Mouse (Mus musculus): ENCODE data around the gene Galm. TPM values are rescaled to one million over a fixed set of nuclear protein-coding genes. Genes with fewer than 3 reads are reported as not detected.
A peak's percentile ranks its signal among the peaks of the same experiment; 100 is the strongest.

Galm gene
- polyA plus RNA-seq, 1 experiment from 2014 or later: 38.4 TPM

DNA sequence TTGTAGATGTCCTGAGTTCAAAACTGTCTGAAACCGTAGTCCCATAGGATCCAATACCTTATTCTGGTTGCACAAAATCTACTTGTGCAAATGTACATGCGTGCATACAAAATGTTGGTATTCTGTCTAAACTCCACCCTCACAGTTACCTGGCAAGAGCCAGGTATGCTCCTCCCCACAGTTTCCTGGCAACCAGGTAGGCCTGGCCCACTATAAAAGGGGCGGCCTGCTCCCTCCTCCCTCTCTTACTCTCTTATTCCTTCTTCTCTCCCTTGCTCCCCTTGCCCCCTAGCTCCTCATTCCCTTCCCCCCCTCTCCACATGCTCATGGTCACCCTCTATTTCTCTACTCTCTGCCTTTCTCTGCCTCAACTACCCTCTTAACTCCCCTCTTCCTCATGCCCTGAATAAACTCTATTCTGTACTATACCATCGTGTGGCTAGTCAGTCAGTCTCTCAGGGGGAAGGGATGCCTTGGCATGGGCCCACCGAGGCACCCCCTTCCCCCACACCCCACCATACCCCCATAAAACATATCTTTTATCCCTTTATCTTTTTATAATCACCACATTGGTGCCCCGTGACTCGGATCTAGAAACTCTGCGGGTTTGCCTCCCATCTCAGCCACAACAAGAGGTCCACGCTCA, 31.9 kb upstream of the Galm start:
- no peaks in the 10 kb centered on the region for H3K27me3 ChIP-seq (replicated peaks; ENCODE audit: control insufficient read depth, insufficient read depth, low read length)
- WGBS: 77% methylated on average over 9 of the region's 9 CpGs
- ATAC-seq (replicated peaks; ENCODE audit: low FRiP score, low TSS enrichment, low read depth) (peak; percentile 37; the same call in 1 of the 2 replicates), DNase-seq (ENCODE audit: low spot score) (no peak)
- no peaks in the 10 kb centered on the region for H3K9me3 ChIP-seq (ENCODE audit: control insufficient read depth, low read length)
- H3K4me3 ChIP-seq (ENCODE audit: low read depth, low read length): 0 out of 2 replicates have a peak overlapping the region, but pooled peaks have one; percentile 8
- no peak overlapping the region for H3K27ac ChIP-seq (ENCODE audit: low read depth)
- no peak overlapping the region for H3K9ac ChIP-seq (ENCODE audit: low read length)
- peak overlapping the region; percentile 47 for H3K4me2 ChIP-seq (ENCODE audit: low read length)
- H3K4me1 ChIP-seq (replicated peaks; ENCODE audit: control insufficient read depth, insufficient read depth, low read length): peaks cover 7% of the 10 kb centered on the region
- no peaks in the 10 kb centered on the region for H3K36me3 ChIP-seq (ENCODE audit: control insufficient read depth, insufficient read depth, low read length)

DNA sequence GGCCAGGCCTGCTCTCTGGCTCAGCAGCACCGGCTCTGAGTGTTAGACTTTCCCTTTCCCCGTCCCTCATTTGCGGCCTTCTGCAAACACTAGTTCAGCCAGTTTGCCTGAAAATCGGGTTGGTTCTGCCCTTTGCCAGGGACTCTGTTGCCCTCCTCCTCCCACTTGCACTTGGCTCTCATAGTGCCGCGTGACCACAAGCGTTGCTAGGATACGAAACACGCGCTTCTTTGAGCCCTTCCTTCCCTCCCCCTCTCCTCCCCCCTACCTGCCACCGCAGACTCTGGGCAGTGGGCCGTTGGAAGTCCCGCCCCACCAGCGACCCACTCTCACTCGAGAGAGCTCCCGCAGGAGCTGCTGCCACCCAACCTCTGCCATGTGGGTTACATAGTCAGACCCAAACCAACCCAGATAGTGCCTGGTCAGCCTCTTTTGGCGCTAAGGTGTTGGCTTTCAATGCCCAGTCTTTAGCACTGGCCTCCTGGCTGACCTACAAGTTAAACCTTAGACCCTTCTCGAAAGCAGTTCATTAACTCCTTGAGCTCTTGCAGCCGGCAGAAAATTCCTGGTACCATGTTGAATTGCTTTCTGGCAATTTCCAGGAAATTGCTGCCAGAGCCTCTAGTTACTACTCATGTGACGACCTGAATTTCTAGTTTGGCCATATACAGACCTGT, 31.1 kb upstream of the Galm start:
- Histone ChIP-seq H3K4me3 (ENCODE audit: low read depth, low read length) (0 out of 2 replicates have a peak overlapping the region, but pooled peaks have one; percentile 8), H3K4me2 (ENCODE audit: low read length) (peak overlapping the region; percentile 47), H3K9me3 (ENCODE audit: control insufficient read depth, low read length) (no peaks in the 10 kb centered on the region), H3K27me3 (replicated peaks; ENCODE audit: control insufficient read depth, insufficient read depth, low read length) (no peaks in the 10 kb centered on the region), H3K27ac (ENCODE audit: low read depth) (no peak overlapping the region), H3K9ac (ENCODE audit: low read length) (0 out of 2 replicates have a peak overlapping the region, but pooled peaks have one; percentile 8), H3K36me3 (ENCODE audit: control insufficient read depth, insufficient read depth, low read length) (no peaks in the 10 kb centered on the region), H3K4me1 (replicated peaks; ENCODE audit: control insufficient read depth, insufficient read depth, low read length) (peaks cover 7% of the 10 kb centered on the region)
- DNase-seq (ENCODE audit: low spot score) (peak; percentile 71), ATAC-seq (replicated peaks; ENCODE audit: low FRiP score, low TSS enrichment, low read depth) (peak; percentile 59; the same call in 1 of the 2 replicates)
- 11% methylated on average over 20 of the region's 20 CpGs for WGBS

GRCm38 (mm10) chr17:80096720-80097114, 30.6 kb upstream of the Galm start:
- H3K4me3 ChIP-seq (ENCODE audit: low read depth, low read length): no peak overlapping the region
- H3K27me3 ChIP-seq (replicated peaks; ENCODE audit: control insufficient read depth, insufficient read depth, low read length): no peaks in the 10 kb centered on the region
- DNase-seq (ENCODE audit: low spot score) (no peak), ATAC-seq (replicated peaks; ENCODE audit: low FRiP score, low TSS enrichment, low read depth) (no peak)
- no peak overlapping the region for H3K27ac ChIP-seq (ENCODE audit: low read depth)
- H3K36me3 ChIP-seq (ENCODE audit: control insufficient read depth, insufficient read depth, low read length): no peaks in the 10 kb centered on the region
- H3K4me1 ChIP-seq (replicated peaks; ENCODE audit: control insufficient read depth, insufficient read depth, low read length): peaks cover 7% of the 10 kb centered on the region
- WGBS: 86% methylated on average over 8 of the region's 8 CpGs
- no peak overlapping the region for H3K9ac ChIP-seq (ENCODE audit: low read length)
- no peak overlapping the region for H3K4me2 ChIP-seq (ENCODE audit: low read length)
- H3K9me3 ChIP-seq (ENCODE audit: control insufficient read depth, low read length): no peaks in the 10 kb centered on the region

DNA sequence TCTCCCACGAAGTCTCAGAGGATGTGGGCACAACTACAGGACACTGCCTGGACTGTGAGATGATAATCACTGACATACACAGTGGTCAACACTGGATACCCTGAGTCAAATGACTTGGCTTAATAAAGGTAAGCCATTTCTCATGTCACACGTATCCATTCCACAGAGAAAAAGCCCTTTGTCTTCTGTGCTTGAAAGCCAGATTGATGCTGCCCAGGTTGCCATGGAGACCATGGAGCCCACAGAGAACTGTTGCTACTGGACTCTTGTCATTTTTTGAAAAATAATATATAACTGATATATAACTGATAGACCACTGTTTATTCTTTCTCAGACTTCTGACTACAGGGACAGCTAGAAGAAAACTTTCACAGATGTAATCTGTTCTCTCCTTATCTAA, 30.1 kb upstream of the Galm start:
- ATAC-seq (replicated peaks; ENCODE audit: low FRiP score, low TSS enrichment, low read depth): no peak
- no peak overlapping the region for H3K4me3 ChIP-seq (ENCODE audit: low read depth, low read length)
- H3K9me3 ChIP-seq (ENCODE audit: control insufficient read depth, low read length): no peaks in the 10 kb centered on the region
- H3K9ac ChIP-seq (ENCODE audit: low read length): no peak overlapping the region
- H3K27me3 ChIP-seq (replicated peaks; ENCODE audit: control insufficient read depth, insufficient read depth, low read length): no peaks in the 10 kb centered on the region
- peaks cover 7% of the 10 kb centered on the region for H3K4me1 ChIP-seq (replicated peaks; ENCODE audit: control insufficient read depth, insufficient read depth, low read length)
- 52% methylated on average over 2 of the region's 2 CpGs for WGBS
- H3K4me2 ChIP-seq (ENCODE audit: low read length): no peak overlapping the region
- DNase-seq (ENCODE audit: low spot score): no peak
- no peak overlapping the region for H3K27ac ChIP-seq (ENCODE audit: low read depth)
- no peaks in the 10 kb centered on the region for H3K36me3 ChIP-seq (ENCODE audit: control insufficient read depth, insufficient read depth, low read length)

GRCm38 (mm10) chr17:80099823-80100222, 27.4 kb upstream of the Galm start:
- Histone ChIP-seq H3K4me2 (ENCODE audit: low read length) (no peak overlapping the region), H3K27me3 (replicated peaks; ENCODE audit: control insufficient read depth, insufficient read depth, low read length) (no peaks in the 10 kb centered on the region), H3K27ac (ENCODE audit: low read depth) (no peak overlapping the region), H3K9ac (ENCODE audit: low read length) (no peak overlapping the region), H3K9me3 (ENCODE audit: control insufficient read depth, low read length) (no peaks in the 10 kb centered on the region), H3K4me3 (ENCODE audit: low read depth, low read length) (no peak overlapping the region), H3K4me1 (replicated peaks; ENCODE audit: control insufficient read depth, insufficient read depth, low read length) (peaks cover 7% of the 10 kb centered on the region), H3K36me3 (ENCODE audit: control insufficient read depth, insufficient read depth, low read length) (no peaks in the 10 kb centered on the region)
- DNase-seq (ENCODE audit: low spot score) (no peak), ATAC-seq (replicated peaks; ENCODE audit: low FRiP score, low TSS enrichment, low read depth) (no peak)
- WGBS: 68% methylated on average over 6 of the region's 6 CpGs

DNA sequence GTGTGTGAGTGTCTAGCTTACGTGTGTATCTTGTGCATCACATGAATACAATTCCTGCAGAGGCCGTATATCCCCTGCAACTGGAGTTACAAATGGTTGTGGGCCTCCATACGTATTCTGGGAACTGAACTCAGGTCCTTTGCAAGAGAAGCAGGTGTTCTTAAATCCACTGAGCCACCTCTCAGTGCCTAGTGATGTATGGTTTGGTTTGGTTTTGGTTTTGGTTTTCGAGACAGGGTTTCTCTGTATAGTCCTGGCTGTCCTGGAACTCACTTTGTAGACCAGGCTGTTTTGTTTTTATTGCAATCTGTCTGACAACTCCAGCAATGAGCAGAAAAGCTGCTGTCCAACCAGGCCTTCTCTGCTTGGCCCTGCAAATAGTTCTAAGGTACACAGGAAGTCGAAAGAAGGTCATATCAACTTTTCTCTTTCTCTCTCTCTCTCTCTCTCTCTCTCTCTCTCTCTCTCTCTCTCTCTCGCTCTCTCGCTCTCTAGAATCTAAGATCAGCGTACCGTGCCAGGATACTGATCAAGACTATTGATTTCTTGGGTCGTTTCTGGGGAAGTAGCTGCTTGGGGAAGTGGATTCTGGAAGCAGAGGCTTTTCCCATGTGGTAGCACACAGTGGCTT, 21.8 kb upstream of the Galm start:
- Histone ChIP-seq H3K27me3 (replicated peaks; ENCODE audit: control insufficient read depth, insufficient read depth, low read length) (no peaks in the 10 kb centered on the region), H3K4me2 (ENCODE audit: low read length) (no peak overlapping the region), H3K4me1 (replicated peaks; ENCODE audit: control insufficient read depth, insufficient read depth, low read length) (no peaks in the 10 kb centered on the region), H3K9me3 (ENCODE audit: control insufficient read depth, low read length) (no peaks in the 10 kb centered on the region), H3K9ac (ENCODE audit: low read length) (no peak overlapping the region), H3K4me3 (ENCODE audit: low read depth, low read length) (no peak overlapping the region), H3K36me3 (ENCODE audit: control insufficient read depth, insufficient read depth, low read length) (no peaks in the 10 kb centered on the region), H3K27ac (ENCODE audit: low read depth) (no peak overlapping the region)
- ATAC-seq (replicated peaks; ENCODE audit: low FRiP score, low TSS enrichment, low read depth): no peak
- DNase-seq (ENCODE audit: low spot score): no peak
- WGBS: 76% methylated on average over 10 of the region's 10 CpGs

GRCm38 (mm10) chr17:80112665-80113305, 14.5 kb upstream of the Galm start:
- DNase-seq (ENCODE audit: low spot score): no peak
- no peaks in the 10 kb centered on the region for H3K9me3 ChIP-seq (ENCODE audit: control insufficient read depth, low read length)
- H3K4me3 ChIP-seq (ENCODE audit: low read depth, low read length): no peak overlapping the region
- no peak overlapping the region for H3K27ac ChIP-seq (ENCODE audit: low read depth)
- no peak for ATAC-seq (replicated peaks; ENCODE audit: low FRiP score, low TSS enrichment, low read depth)
- H3K4me1 ChIP-seq (replicated peaks; ENCODE audit: control insufficient read depth, insufficient read depth, low read length): no peaks in the 10 kb centered on the region
- 79% methylated on average over 5 of the region's 5 CpGs for WGBS
- no peaks in the 10 kb centered on the region for H3K27me3 ChIP-seq (replicated peaks; ENCODE audit: control insufficient read depth, insufficient read depth, low read length)
- no peak overlapping the region for H3K9ac ChIP-seq (ENCODE audit: low read length)
- H3K4me2 ChIP-seq (ENCODE audit: low read length): no peak overlapping the region
- no peaks in the 10 kb centered on the region for H3K36me3 ChIP-seq (ENCODE audit: control insufficient read depth, insufficient read depth, low read length)

GRCm38 (mm10) chr17:80113468-80113867, 13.8 kb upstream of the Galm start:
- Histone ChIP-seq H3K4me1 (replicated peaks; ENCODE audit: control insufficient read depth, insufficient read depth, low read length) (no peaks in the 10 kb centered on the region), H3K4me2 (ENCODE audit: low read length) (no peak overlapping the region), H3K27ac (ENCODE audit: low read depth) (no peak overlapping the region), H3K9ac (ENCODE audit: low read length) (no peak overlapping the region), H3K4me3 (ENCODE audit: low read depth, low read length) (no peak overlapping the region), H3K9me3 (ENCODE audit: control insufficient read depth, low read length) (no peaks in the 10 kb centered on the region), H3K27me3 (replicated peaks; ENCODE audit: control insufficient read depth, insufficient read depth, low read length) (no peaks in the 10 kb centered on the region), H3K36me3 (ENCODE audit: control insufficient read depth, insufficient read depth, low read length) (no peaks in the 10 kb centered on the region)
- no peak for ATAC-seq (replicated peaks; ENCODE audit: low FRiP score, low TSS enrichment, low read depth)
- 88% methylated on average over 4 of the region's 4 CpGs for WGBS
- no peak for DNase-seq (ENCODE audit: low spot score)

Data from intestine, embryonic 14.5 days (tissue).